Mouse (Mus musculus) MEL (cell line): ENCODE results near the gene Tsen2. TPM values are rescaled to one million over a fixed set of nuclear protein-coding genes. Genes with fewer than 3 reads are reported as not detected.

Experiments
- DNase-seq: peaks from one replicate; pipeline ENCODE4 v3.0.0; 2011; ENCODE audit warnings: low read depth, low spot score
- H3K27ac ChIP-seq: 2 replicates; pipeline ENCODE4 v1.5.1; 2012; ENCODE audit warnings: low read depth, mild to moderate bottlenecking, control low read depth, low read length, moderate library complexity; ENCODE audit not compliant: control insufficient read depth
- H3K27me3 ChIP-seq, 2 experiments: fragments of 150-350 bp in 1 of 2; sonication (generic) in 1 of 2; 2 replicates each; pipeline ENCODE4 v1.6.1; 2012; ENCODE audit warnings: low read length in 2 of 2, mild to moderate bottlenecking in 2 of 2, improper control_type of control experiment in 1 of 2, moderate library complexity in 1 of 2; ENCODE audit not compliant: insufficient read depth in 2 of 2, control insufficient read depth in 1 of 2
- H3K36me3 ChIP-seq, 2 experiments: 2 replicates each; pipeline ENCODE4 v1.6.1; 2012 to 2014; ENCODE audit warnings: low read length in 2 of 2, improper control_type of control experiment in 1 of 2, inconsistent platforms in 1 of 2, mild to moderate bottlenecking in 1 of 2; ENCODE audit not compliant: insufficient read depth in 2 of 2, control insufficient read depth in 1 of 2
- H3K4me1 ChIP-seq, 2 experiments: fragments of 150-350 bp in 1 of 2; sonication (generic) in 1 of 2; 2 replicates each; pipeline ENCODE4 v1.6.1; 2012; ENCODE audit warnings: low read length in 2 of 2, improper control_type of control experiment in 1 of 2, mild to moderate bottlenecking in 1 of 2; ENCODE audit not compliant: insufficient read depth in 2 of 2, control insufficient read depth in 1 of 2
- H3K4me3 ChIP-seq, 2 experiments: fragments of 150-350 bp in 1 of 2; sonication (generic) in 1 of 2; 2 replicates each; pipeline ENCODE4 v1.5.1; 2012; ENCODE audit warnings: low read depth in 2 of 2, low read length in 2 of 2, mild to moderate bottlenecking in 2 of 2, moderate library complexity in 2 of 2, control low read depth in 1 of 2, improper control_type of control experiment in 1 of 2; ENCODE audit not compliant: control insufficient read depth in 1 of 2, insufficient read depth in 1 of 2
- H3K79me2 ChIP-seq: 2 replicates; pipeline ENCODE4 v1.6.1; 2012; ENCODE audit warnings: mild to moderate bottlenecking, low read length, moderate library complexity; ENCODE audit not compliant: control insufficient read depth, poor library complexity, insufficient read depth
- H3K9ac ChIP-seq: 2 replicates; pipeline ENCODE4 v1.6.1; 2012; ENCODE audit warnings: low read depth, mild to moderate bottlenecking, control low read depth, low read length, moderate library complexity; ENCODE audit not compliant: control insufficient read depth, poor library complexity, severe bottlenecking
- H3K9me3 ChIP-seq: fragments of 150-350 bp; sonication (generic); replicated peaks from 2 replicates; pipeline ENCODE4 v1.6.1; 2012; ENCODE audit warnings: mild to moderate bottlenecking, low read length, improper control_type of control experiment, moderate library complexity; ENCODE audit not compliant: insufficient read depth
- CHD2 ChIP-seq: IDR thresholded peaks from 2 replicates; pipeline ENCODE4 v1.6.1; 2011; ENCODE audit warnings: low read length, improper control_type of control experiment
- CTCF ChIP-seq, 3 experiments: IDR thresholded peaks in 2 of 3; conservative IDR thresholded peaks in 1 of 3; 2 replicates each; pipeline ENCODE4 v1.5.1; 2011 to 2012; ENCODE audit warnings: low read length in 3 of 3, low read depth in 2 of 3, mild to moderate bottlenecking in 2 of 3, improper control_type of control experiment in 1 of 3, inconsistent platforms in 1 of 3, mixed read lengths in 1 of 3, moderate library complexity in 1 of 3; ENCODE audit not compliant: control insufficient read depth in 1 of 3, insufficient read depth in 1 of 3, poor library complexity in 1 of 3, severe bottlenecking in 1 of 3
- E2F4 ChIP-seq: IDR thresholded peaks from 2 replicates; pipeline ENCODE4 v1.6.1; 2011; ENCODE audit warnings: low read depth, low read length, improper control_type of control experiment, borderline replicate concordance
- ELF1 ChIP-seq: IDR thresholded peaks from 2 replicates; pipeline ENCODE4 v1.6.1; 2014; ENCODE audit warnings: low read depth, mild to moderate bottlenecking, inconsistent platforms, low read length, improper control_type of control experiment, moderate library complexity
- ETS1 ChIP-seq: IDR thresholded peaks from 2 replicates; pipeline ENCODE4 v1.6.1; 2012; ENCODE audit warnings: low read depth, mild to moderate bottlenecking, inconsistent platforms, low read length, improper control_type of control experiment, moderate library complexity
- JUND ChIP-seq: IDR thresholded peaks from 2 replicates; pipeline ENCODE4 v1.6.1; 2011; ENCODE audit warnings: low read depth, mild to moderate bottlenecking, improper control_type of control experiment, low read length
- KAT2A ChIP-seq: conservative IDR thresholded peaks from 2 replicates; pipeline ENCODE4 v1.6.1; 2012; ENCODE audit warnings: low read depth, low read length, improper control_type of control experiment, inconsistent platforms
- MAFK ChIP-seq: IDR thresholded peaks from 2 replicates; pipeline ENCODE4 v1.6.1; 2011; ENCODE audit warnings: low read depth, mild to moderate bottlenecking, low read length, improper control_type of control experiment, borderline replicate concordance
- MEF2A ChIP-seq: IDR thresholded peaks from 2 replicates; pipeline ENCODE4 v1.6.1; 2014; ENCODE audit warnings: low read depth, mild to moderate bottlenecking, inconsistent platforms, low read length, improper control_type of control experiment; ENCODE audit not compliant: poor library complexity, insufficient replicate concordance, severe bottlenecking; ENCODE audit errors: extremely low read depth
- MYB ChIP-seq: IDR thresholded peaks from 2 replicates; pipeline ENCODE4 v1.6.1; 2011; ENCODE audit warnings: mild to moderate bottlenecking, low read depth, low read length, improper control_type of control experiment
- MYC ChIP-seq: IDR thresholded peaks from 2 replicates; pipeline ENCODE4 v1.6.1; 2011; ENCODE audit warnings: low read depth, mild to moderate bottlenecking, low read length, improper control_type of control experiment, moderate library complexity
- NRF1 ChIP-seq: IDR thresholded peaks from 2 replicates; pipeline ENCODE4 v1.6.1; 2014; ENCODE audit warnings: low read depth, mild to moderate bottlenecking, inconsistent platforms, low read length, improper control_type of control experiment, moderate library complexity; ENCODE audit not compliant: poor library complexity, insufficient read depth, severe bottlenecking
- POLR2AphosphoS2 ChIP-seq: IDR thresholded peaks from 2 replicates; pipeline ENCODE4 v1.6.1; 2011; ENCODE audit warnings: low read length, improper control_type of control experiment
- RCOR1 ChIP-seq: IDR thresholded peaks from 2 replicates; pipeline ENCODE4 v1.6.1; 2012; ENCODE audit warnings: low read depth, mild to moderate bottlenecking, inconsistent platforms, low read length, improper control_type of control experiment
- SMC3 ChIP-seq: IDR thresholded peaks from 2 replicates; pipeline ENCODE4 v1.6.1; 2011; ENCODE audit warnings: low read depth, low read length, improper control_type of control experiment
- TBP ChIP-seq: IDR thresholded peaks from 2 replicates; pipeline ENCODE4 v1.8.0; 2011; ENCODE audit warnings: low read depth, low read length, improper control_type of control experiment
- TCF12 ChIP-seq: IDR thresholded peaks from 2 replicates; pipeline ENCODE4 v1.6.1; 2014; ENCODE audit warnings: low read depth, mild to moderate bottlenecking, inconsistent platforms, low read length, improper control_type of control experiment, moderate library complexity
- UBTF ChIP-seq: IDR thresholded peaks from 2 replicates; pipeline ENCODE4 v1.6.1; 2012; ENCODE audit warnings: low read depth, mild to moderate bottlenecking, inconsistent platforms, low read length, improper control_type of control experiment, moderate library complexity, borderline replicate concordance; ENCODE audit not compliant: insufficient read depth
- USF1 ChIP-seq: IDR thresholded peaks from 2 replicates; pipeline ENCODE4 v1.6.1; 2014; ENCODE audit warnings: low read depth, mild to moderate bottlenecking, inconsistent platforms, low read length, improper control_type of control experiment, moderate library complexity
- polyA plus RNA-seq, 2 experiments: library from polyadenylated mRNA; stranded (reverse) in 1 of 2; unstranded in 1 of 2; fragments of >175 nt in 1 of 2; fragments of >200 nt in 1 of 2; gene quantifications; 2 replicates each; pipeline versions ENCODE4 v1.2.1 to v1.2.4; 2012; ENCODE audit warnings: low replicate concordance in 2 of 2, low read depth in 1 of 2; ENCODE audit not compliant: insufficient read length in 2 of 2, insufficient read depth in 1 of 2, missing spikeins in 1 of 2
- total RNA-seq: library from RNA; depleted of rRNA; stranded (reverse); fragments of 300-350 nt; gene quantifications from 2 replicates; pipeline ENCODE4 v1.2.3, GENCODE M21; 2012

Gene Tsen2
- total and polyA plus RNA-seq, 3 experiments = 27.0 to 32.6 TPM; not detected in 1

- TF ChIP-seq MAFK (no peak), NRF1 (no peak), CTCF (IDR thresholded peaks at IDR 0.05 in 2 of 3, conservative IDR thresholded peaks at IDR 0.05 in 1 of 3; ENCODE audit: control insufficient read depth in 1 of 3, insufficient read depth in 1 of 3, low read depth in 2 of 3, low read length in 3 of 3, poor library complexity in 1 of 3, severe bottlenecking in 1 of 3) (no peak), ELF1 (no peak), MEF2A (no peak), CHD2 (no peak), RCOR1 (no peak), TBP (no peak), ETS1 (no peak), SMC3 (no peak), USF1 (no peak), MYC (no peak), JUND (no peak), UBTF (no peak)
- no peak overlapping the region for H3K4me3 ChIP-seq
- no peaks in the 10 kb centered on the region for H3K9me3 ChIP-seq
- no peak overlapping the region for H3K27ac ChIP-seq
- H3K9ac ChIP-seq = no peak overlapping the region
- H3K36me3 ChIP-seq = peaks cover 0 to 8% of the 10 kb centered on the region in 2 experiments; a peak in 2 of 4 replicates
- no peak for DNase-seq
- no peaks in the 10 kb centered on the region for H3K4me1 ChIP-seq
- no peaks in the 10 kb centered on the region for H3K27me3 ChIP-seq
- H3K79me2 ChIP-seq = no peaks in the 10 kb centered on the region
These were observed 29.7 kb downstream of the Tsen2 start for GRCm38 (mm10) chr6:115574171-115574570.

GRCm38 (mm10) chr6:115577407-115577806 lies 32.9 kb downstream of the Tsen2 start:
- TF ChIP-seq CTCF (IDR thresholded peaks at IDR 0.05 in 2 of 3, conservative IDR thresholded peaks at IDR 0.05 in 1 of 3; ENCODE audit: control insufficient read depth in 1 of 3, insufficient read depth in 1 of 3, low read depth in 2 of 3, low read length in 3 of 3, poor library complexity in 1 of 3, severe bottlenecking in 1 of 3) (no peak), POLR2AphosphoS2 (no peak)
- TF ChIP-seq, all 39 proteins: peak for 0
- no peak overlapping the region for H3K4me3 ChIP-seq
- no peaks in the 10 kb centered on the region; a peak in 1 of 4 replicates for H3K36me3 ChIP-seq
- no peaks in the 10 kb centered on the region for H3K9me3 ChIP-seq
- H3K4me1 ChIP-seq = no peaks in the 10 kb centered on the region
- H3K27me3 ChIP-seq = no peaks in the 10 kb centered on the region
- no peak overlapping the region for H3K27ac ChIP-seq
- H3K79me2 ChIP-seq = no peaks in the 10 kb centered on the region
- no peak overlapping the region for H3K9ac ChIP-seq
- no peak for DNase-seq

- Histone ChIP-seq H3K27me3 (no peaks in the 10 kb centered on the region), H3K79me2 (no peaks in the 10 kb centered on the region), H3K9me3 (no peaks in the 10 kb centered on the region), H3K4me3 (no peak overlapping the region), H3K27ac (no peak overlapping the region), H3K36me3 (no peaks in the 10 kb centered on the region; a peak in 1 of 4 replicates), H3K4me1 (peaks cover 0 to 2% of the 10 kb centered on the region in 2 experiments; a peak in 2 of 4 replicates), H3K9ac (no peak overlapping the region)
- DNase-seq = no peak
- TF ChIP-seq KAT2A (no peak), E2F4 (no peak), TBP (no peak), TCF12 (no peak), POLR2AphosphoS2 (no peak), MYB (no peak)
These were observed 33.5 kb downstream of the Tsen2 start for GRCm38 (mm10) chr6:115577941-115578340.
